Mouse (Mus musculus): ENCODE results near the gene Hist1h3b.

GRCm38 (mm10) chr13:23743963-23744362, 8.1 kb upstream of the Hist1h3b start:
- no peak for TF ChIP-seq CTCF (IDR thresholded peaks at IDR 0.05; ENCODE audit: borderline replicate concordance, extremely low read depth, insufficient read depth, insufficient read length)
- no peak for TF ChIP-seq POLR2A (IDR thresholded peaks at IDR 0.05; ENCODE audit: borderline replicate concordance, extremely low read depth, insufficient read depth, insufficient read length, poor library complexity, severe bottlenecking)

Measured in brain, embryonic 14.5 days (tissue).